Mouse (Mus musculus) liver, embryonic 11.5 days (tissue): Measurements from ENCODE around the gene Usb1. TPM values are rescaled to one million over a fixed set of nuclear protein-coding genes. Genes with fewer than 3 reads are reported as not detected.

Experiments used
- ATAC-seq: fragments of 200-750 bp; cut with Nextera tagmentation; replicated peaks from 2 replicates; pipeline ENCODE4 v1.8.0; 2017; ENCODE audit warnings: moderate number of reproducible peaks, mild to moderate bottlenecking, moderate TSS enrichment, moderate library complexity; ENCODE audit not compliant: low FRiP score
- DNase-seq: peaks from one replicate; pipeline ENCODE4 v3.0.0-alpha.2; 2017; ENCODE audit warnings: low spot score
- H3K27ac ChIP-seq: fragments of 300-500 bp; sonication (generic); 2 replicates; pipeline ENCODE4 v1.5.1; 2014; ENCODE audit warnings: mild to moderate bottlenecking, low read depth, low read length, control low read depth
- H3K27me3 ChIP-seq: fragments of 300-500 bp; sonication (generic); replicated peaks from 2 replicates; pipeline ENCODE4 v1.6.1; 2014; ENCODE audit warnings: low read length, mixed read lengths; ENCODE audit not compliant: control insufficient read depth, insufficient read depth
- H3K36me3 ChIP-seq: fragments of 300-500 bp; sonication (generic); 2 replicates; pipeline ENCODE4 v1.6.1; 2014; ENCODE audit warnings: mild to moderate bottlenecking, low read length, moderate library complexity, mixed read lengths; ENCODE audit not compliant: control insufficient read depth, insufficient read depth
- H3K4me1 ChIP-seq: fragments of 300-500 bp; sonication (generic); replicated peaks from 2 replicates; pipeline ENCODE4 v1.6.1; 2014; ENCODE audit warnings: low read length, mixed read lengths; ENCODE audit not compliant: control insufficient read depth, insufficient read depth
- H3K4me2 ChIP-seq: fragments of 300-500 bp; sonication (generic); 2 replicates; pipeline ENCODE4 v1.6.1; 2014; ENCODE audit warnings: mild to moderate bottlenecking, control low read depth, moderate library complexity
- H3K4me3 ChIP-seq: fragments of 300-500 bp; sonication (generic); 2 replicates; pipeline ENCODE4 v1.5.1; 2014; ENCODE audit warnings: low read depth, low read length, control low read depth
- H3K9ac ChIP-seq: fragments of 300-500 bp; sonication (generic); 2 replicates; pipeline ENCODE4 v1.6.1; 2014; ENCODE audit warnings: low read depth, low read length, control low read depth
- H3K9me3 ChIP-seq: fragments of 300-500 bp; sonication (generic); 2 replicates; pipeline ENCODE4 v1.6.1; 2016; ENCODE audit warnings: low read length, inconsistent platforms, mixed read lengths; ENCODE audit not compliant: control insufficient read depth
- WGBS: fragments of 180-500 bp; shearing (Covaris S2); extraction: QIAGEN DNeasy Blood & Tissue Kit; methylation state at CpG from one replicate; pipeline ENCODE4 v1.1.7; 2014; 5-methylcytosine and 5-hydroxymethylcytosine counted together
- polyA plus RNA-seq: library from polyadenylated mRNA; unstranded; fragments of >200 nt; fragmentation: Nextera tagmentation; extraction: Ambion mirVana; gene quantifications from 2 replicates; pipeline ENCODE4 v1.2.1, GENCODE M21; 2014

Usb1 gene
- polyA plus RNA-seq, 1 experiment from 2014 or later = 23.5 TPM

DNA sequence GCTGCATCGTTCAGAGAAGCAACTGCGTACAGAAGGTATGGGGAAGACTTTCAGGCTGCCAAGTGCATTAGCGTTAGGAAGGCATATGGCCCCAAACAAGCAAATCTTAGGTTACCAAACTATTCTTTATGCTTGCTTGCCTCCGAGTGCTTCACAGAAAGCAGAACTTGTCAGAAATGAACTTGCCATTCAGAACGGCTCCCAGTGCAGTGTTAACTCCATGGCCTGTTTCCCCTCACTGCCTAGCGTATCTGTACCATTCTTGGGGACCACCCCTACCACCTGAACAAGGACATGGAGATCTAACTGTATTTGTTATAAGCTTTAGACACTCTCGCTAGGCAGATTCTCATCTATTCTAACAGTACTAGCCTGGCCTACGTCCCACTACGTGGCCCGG, 55.1 kb downstream of the Usb1 start:
- Histone ChIP-seq H3K9me3 (no peaks in the 10 kb centered on the region), H3K4me2 (no peak overlapping the region), H3K27me3 (no peaks in the 10 kb centered on the region), H3K9ac (no peak overlapping the region), H3K4me3 (no peak overlapping the region), H3K4me1 (no peaks in the 10 kb centered on the region), H3K27ac (no peak overlapping the region), H3K36me3 (no peaks in the 10 kb centered on the region)
- WGBS = 84% methylated on average over 10 of the region's 10 CpGs
- ATAC-seq (no peak), DNase-seq (no peak)

DNA sequence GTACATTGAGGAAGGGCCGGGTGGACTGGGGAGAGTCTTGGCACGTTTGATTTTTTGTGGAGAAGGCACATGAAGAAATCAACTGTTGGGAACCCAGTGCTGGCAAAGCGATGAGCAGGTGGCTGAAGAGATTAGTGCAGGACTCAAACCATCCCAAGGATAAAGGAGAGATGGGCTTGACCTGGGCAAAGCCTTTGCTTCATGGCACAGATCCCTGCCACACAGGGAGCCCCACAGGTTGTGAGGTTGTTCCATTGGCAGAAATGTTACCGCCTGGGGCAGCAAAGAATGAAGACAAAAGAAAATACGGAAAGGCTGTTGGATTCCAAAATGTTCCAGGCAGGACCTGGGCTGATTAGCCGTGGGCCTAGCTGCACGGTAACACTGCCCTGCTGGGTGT, 55.9 kb downstream of the Usb1 start:
- Histone ChIP-seq H3K27ac (no peak overlapping the region), H3K4me3 (no peak overlapping the region), H3K27me3 (no peaks in the 10 kb centered on the region), H3K4me2 (no peak overlapping the region), H3K36me3 (no peaks in the 10 kb centered on the region), H3K9ac (no peak overlapping the region), H3K9me3 (no peaks in the 10 kb centered on the region), H3K4me1 (no peaks in the 10 kb centered on the region)
- DNase-seq (no peak), ATAC-seq (no peak)
- WGBS = 85% methylated on average over 7 of the region's 7 CpGs

DNA sequence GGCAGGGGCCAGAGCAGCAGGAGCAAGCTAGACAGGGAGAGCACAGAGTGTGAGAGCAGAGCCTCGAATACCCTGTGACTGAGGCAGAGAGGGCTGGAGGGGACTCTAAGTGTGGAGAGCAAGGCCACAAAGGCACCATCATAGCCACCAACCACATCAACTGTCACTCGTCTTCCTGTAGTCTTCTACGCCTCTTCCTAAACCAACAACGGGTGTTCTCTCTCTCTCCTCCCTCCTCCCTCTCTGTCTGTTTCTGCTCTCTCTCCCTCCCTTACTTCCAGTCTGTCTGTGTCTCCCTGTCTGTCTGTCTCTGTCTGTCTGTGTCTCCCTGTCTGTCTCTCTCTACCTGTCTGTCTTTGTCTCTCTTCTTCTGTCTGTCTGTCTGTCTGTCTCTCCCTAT, 58.2 kb downstream of the Usb1 start:
- Histone ChIP-seq H3K4me2 (no peak overlapping the region), H3K36me3 (no peaks in the 10 kb centered on the region), H3K4me3 (no peak overlapping the region), H3K4me1 (no peaks in the 10 kb centered on the region; the same call in 1 of the 2 replicates), H3K9me3 (no peaks in the 10 kb centered on the region), H3K9ac (no peak overlapping the region), H3K27me3 (no peaks in the 10 kb centered on the region), H3K27ac (no peak overlapping the region)
- no peak for ATAC-seq
- DNase-seq = no peak
- 31% methylated on average over 4 of the region's 4 CpGs for WGBS

DNA sequence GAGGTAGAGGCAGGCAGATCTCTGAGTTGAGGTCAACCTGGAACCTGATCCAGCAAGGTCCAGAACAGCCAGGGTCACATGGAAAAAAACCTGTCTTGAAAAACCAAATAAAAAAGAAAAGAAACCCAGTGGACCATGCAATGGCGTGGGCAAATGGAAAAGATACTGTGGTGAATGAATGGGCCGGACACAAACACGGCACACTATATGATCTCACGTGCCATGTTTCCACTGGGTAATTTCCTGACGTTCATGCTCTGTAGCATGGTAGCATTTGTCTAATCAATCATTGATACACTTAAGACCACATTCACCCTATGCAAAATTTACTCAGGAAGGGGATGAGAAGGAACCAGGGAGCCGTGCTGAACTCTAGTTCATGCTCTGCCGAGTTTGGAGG, 59.0 kb downstream of the Usb1 start:
- 80% methylated on average over 7 of the region's 7 CpGs for WGBS
- no peaks in the 10 kb centered on the region; the same call in 1 of the 2 replicates for H3K4me1 ChIP-seq
- no peak overlapping the region for H3K4me3 ChIP-seq
- H3K27me3 ChIP-seq = no peaks in the 10 kb centered on the region
- no peaks in the 10 kb centered on the region for H3K36me3 ChIP-seq
- H3K4me2 ChIP-seq = no peak overlapping the region
- H3K9ac ChIP-seq = no peak overlapping the region
- DNase-seq (no peak), ATAC-seq (no peak)
- H3K9me3 ChIP-seq = no peaks in the 10 kb centered on the region
- H3K27ac ChIP-seq = no peak overlapping the region

DNA sequence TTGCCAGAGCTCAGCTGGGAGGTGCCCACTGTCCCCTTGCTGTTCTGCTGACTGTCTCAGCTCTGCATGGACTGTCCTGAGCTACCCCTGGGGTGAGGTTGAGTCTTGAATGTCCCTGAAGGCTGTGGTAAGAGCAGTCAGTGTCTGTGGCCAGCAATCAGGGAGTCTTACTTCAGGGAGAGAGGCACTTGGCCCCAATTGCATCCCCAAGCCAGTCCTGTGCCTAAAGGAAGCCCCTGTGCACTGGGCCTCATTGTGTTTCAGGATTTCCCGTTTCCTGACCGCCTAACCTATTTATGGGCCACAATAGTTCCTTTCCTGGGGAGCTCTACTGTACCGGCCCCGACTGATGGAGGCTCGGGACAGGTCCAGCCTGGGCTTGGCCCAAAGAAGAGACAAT, 60.5 kb downstream of the Usb1 start:
- H3K4me3 ChIP-seq = no peak overlapping the region
- H3K4me1 ChIP-seq = peaks cover 11% of the 10 kb centered on the region
- H3K9ac ChIP-seq = no peak overlapping the region
- H3K36me3 ChIP-seq = no peaks in the 10 kb centered on the region
- DNase-seq (no peak), ATAC-seq (no peak)
- H3K9me3 ChIP-seq = no peaks in the 10 kb centered on the region
- H3K27me3 ChIP-seq = no peaks in the 10 kb centered on the region; the same call in 1 of the 2 replicates
- H3K27ac ChIP-seq = no peak overlapping the region
- WGBS = 41% methylated on average over 5 of the region's 5 CpGs
- H3K4me2 ChIP-seq = no peak overlapping the region

- peaks cover 11% of the 10 kb centered on the region for H3K4me1 ChIP-seq
These were observed 63.3 kb downstream of the Usb1 start for GRCm38 (mm10) chr8:95395186-95395918.

GRCm38 (mm10) chr8:95396752-95397151, 64.7 kb downstream of the Usb1 start:
- Histone ChIP-seq H3K27me3 (no peaks in the 10 kb centered on the region; the same call in 1 of the 2 replicates), H3K9me3 (no peaks in the 10 kb centered on the region), H3K27ac (no peak overlapping the region), H3K9ac (no peak overlapping the region), H3K4me1 (peaks cover 11% of the 10 kb centered on the region), H3K36me3 (no peaks in the 10 kb centered on the region), H3K4me2 (no peak overlapping the region), H3K4me3 (no peak overlapping the region)
- ATAC-seq = no peak
- WGBS = 32% methylated on average over 11 of the region's 11 CpGs
- no peak for DNase-seq

More at GRCm38 (mm10) chr8:95395186-95395918, 63.3 kb downstream of the Usb1 start:
- Histone ChIP-seq H3K9ac (no peak overlapping the region), H3K36me3 (no peaks in the 10 kb centered on the region), H3K27ac (no peak overlapping the region; the same call in 1 of the 2 replicates), H3K9me3 (no peaks in the 10 kb centered on the region), H3K4me3 (no peak overlapping the region), H3K4me2 (no peak overlapping the region), H3K27me3 (no peaks in the 10 kb centered on the region; the same call in 1 of the 2 replicates)
- no peak for DNase-seq
- ATAC-seq = peak; percentile 25; the same call in 1 of the 2 replicates
- WGBS = 20% methylated on average over 8 of the region's 8 CpGs
